Mouse (Mus musculus) bone marrow, adult 2 months (tissue): Measurements from ENCODE around the gene Cd8b1.

Experiments used
- CTCF ChIP-seq: fragments of 200-500 bp; IDR thresholded peaks from 2 replicates; pipeline ENCODE4 v1.5.1; 2011; ENCODE audit warnings: low read length, control low read depth; ENCODE audit not compliant: control insufficient read depth, insufficient read depth
- POLR2A ChIP-seq: fragments of 200-500 bp; IDR thresholded peaks from 2 replicates; pipeline ENCODE4 v1.6.1; 2011; ENCODE audit warnings: low read depth, mild to moderate bottlenecking, control low read depth, low read length, borderline replicate concordance; ENCODE audit not compliant: control insufficient read depth

DNA sequence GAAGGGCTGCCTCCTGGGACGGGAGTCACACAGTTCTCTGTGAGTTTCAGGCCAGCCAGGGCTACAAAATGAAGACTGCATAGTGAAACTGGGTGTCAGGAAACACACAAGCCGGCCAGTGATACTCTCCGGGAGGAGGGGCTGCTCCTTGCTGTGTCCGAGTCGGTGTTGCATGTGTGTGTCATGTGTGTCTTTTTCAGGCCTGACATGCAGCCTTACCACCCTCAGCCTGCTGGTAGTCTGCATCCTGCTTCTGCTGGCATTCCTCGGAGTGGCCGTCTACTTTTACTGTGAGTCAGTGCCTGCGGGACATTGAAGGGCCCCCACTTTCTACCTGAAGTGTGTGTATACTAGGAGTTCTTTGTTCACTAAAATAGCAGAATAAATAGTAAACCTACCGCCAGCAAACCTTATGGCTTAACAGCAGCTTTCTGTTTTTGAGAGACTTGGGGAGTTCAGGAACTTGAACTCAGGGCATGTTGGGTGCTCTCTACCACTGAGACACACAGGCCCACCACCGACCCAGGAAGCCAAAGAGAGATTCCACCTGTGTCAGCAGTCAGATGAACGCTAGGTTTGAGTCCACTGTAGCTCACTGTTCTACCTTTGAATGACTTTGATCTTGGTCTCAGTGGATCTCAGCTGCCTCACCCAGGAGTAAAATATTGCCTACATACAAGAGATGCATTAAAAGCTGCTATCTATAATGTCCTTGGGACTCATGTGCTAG is 9.8 kb downstream of the Cd8b1 start:
- TF ChIP-seq POLR2A = no peak
- TF ChIP-seq CTCF = no peak
